Comparison of ENCODE assay signal across 8 mouse cellular contexts in genomic region chr11:67051676-67052320, GRCm38 (mm10). TPM values are rescaled to one million over a fixed set of nuclear protein-coding genes. Genes with fewer than 3 reads are reported as not detected.
DNase-seq lines count a peak whose midpoint lies in the region; ATAC-seq lines count a peak whose summit lies in the region.

No protein-coding gene starts in this region.

- no peak for ATAC-seq in heart, embryonic 11.5 days (replicated peaks; ENCODE audit: insufficient number of reproducible peaks, low FRiP score, low TSS enrichment)
- peak; percentile 57 for ATAC-seq in liver, embryonic 15.5 days (ENCODE audit: insufficient read depth)
- no peak for ATAC-seq in granulocyte monocyte progenitor cell, adult 5-6 weeks (replicated peaks; ENCODE audit: poor library complexity, severe bottlenecking)

- 0 out of 2 replicates have a peak overlapping the region, but pooled peaks have one; percentile 57 for H3K27ac ChIP-seq in heart, embryonic 11.5 days (ENCODE audit: low read depth, low read length)
- H3K27ac ChIP-seq in hindbrain, embryonic 10.5 days, result peak overlapping the region; percentile 91
- peak overlapping the region; percentile 84 for H3K27ac ChIP-seq in liver, embryonic 15.5 days (replicated peaks)

- peak overlapping the region; percentile 83 for H3K9ac ChIP-seq in heart, embryonic 11.5 days (ENCODE audit: low read depth, low read length)
- peak overlapping the region; percentile 83 for H3K9ac ChIP-seq in liver, embryonic 15.5 days

- H3K4me2 ChIP-seq in heart, embryonic 11.5 days, result peak overlapping the region; percentile 68
- H3K4me2 ChIP-seq in liver, embryonic 15.5 days, result peak overlapping the region; percentile 89

- H3K36me3 ChIP-seq in heart, embryonic 11.5 days (ENCODE audit: control insufficient read depth, insufficient read depth, low read length), result peaks cover 10% of the 10 kb centered on the region; the same call in 1 of the 2 replicates
- peaks cover 34% of the 10 kb centered on the region for H3K36me3 ChIP-seq in hindbrain, embryonic 10.5 days
- H3K36me3 ChIP-seq in liver, embryonic 15.5 days (replicated peaks), result peaks cover 18% of the 10 kb centered on the region

- H3K27me3 ChIP-seq in heart, embryonic 11.5 days (ENCODE audit: control insufficient read depth, insufficient read depth, low read length), result no peaks in the 10 kb centered on the region
- no peaks in the 10 kb centered on the region for H3K27me3 ChIP-seq in hindbrain, embryonic 10.5 days (ENCODE audit: insufficient read depth, poor library complexity, severe bottlenecking)
- H3K27me3 ChIP-seq in liver, embryonic 15.5 days, result no peaks in the 10 kb centered on the region

- peaks cover 8% of the 10 kb centered on the region; the same call in 1 of the 2 replicates for H3K4me1 ChIP-seq in heart, embryonic 11.5 days (ENCODE audit: control insufficient read depth, insufficient read depth, low read length)
- H3K4me1 ChIP-seq in hindbrain, embryonic 10.5 days (replicated peaks), result peaks cover 20% of the 10 kb centered on the region
- H3K4me1 ChIP-seq in liver, embryonic 15.5 days (replicated peaks), result peaks cover 28% of the 10 kb centered on the region

- peak overlapping the region; percentile 93 for H3K4me3 ChIP-seq in heart, embryonic 11.5 days (ENCODE audit: low read depth, low read length)
- H3K4me3 ChIP-seq in hindbrain, embryonic 10.5 days, result peak overlapping the region; percentile 87
- peak overlapping the region; percentile 88 for H3K4me3 ChIP-seq in liver, embryonic 15.5 days (replicated peaks)

- H3K9me3 ChIP-seq in heart, embryonic 11.5 days (replicated peaks; ENCODE audit: control insufficient read depth, low read length), result no peaks in the 10 kb centered on the region
- H3K9me3 ChIP-seq in hindbrain, embryonic 10.5 days, result no peaks in the 10 kb centered on the region
- no peaks in the 10 kb centered on the region for H3K9me3 ChIP-seq in liver, embryonic 15.5 days (replicated peaks)

- 10% methylated on average over 16 of the region's 16 CpGs for WGBS in heart, embryonic 11.5 days (ENCODE audit: insufficient replicate concordance)
- 11% methylated on average over 16 of the region's 16 CpGs for WGBS in hindbrain, embryonic 10.5 days
- WGBS in liver, embryonic 15.5 days (ENCODE audit: insufficient replicate concordance), result 13% methylated on average over 16 of the region's 16 CpGs

- no peak for DNase-seq in heart, adult 9 months (ENCODE audit: low spot score in 2 of 2)
- peak; percentile 19 for DNase-seq in MN1 (ENCODE audit: low spot score)
- DNase-seq in hindbrain, embryonic 10.5 days (ENCODE audit: low spot score), result no peak
- DNase-seq in cerebellum, adult 11 months, result no peak
- DNase-seq in right cerebral cortex, postnatal 25 days, result no peak

RNA-seq across cellular contexts. Expression of gene Adprm, which starts 0.6 kb away (rescaled TPM):
- 18.9 and 21.2 TPM in 2 replicates for polyA plus RNA-seq in heart, embryonic 11.5 days (2014; fragmentation: Nextera tagmentation; extraction: Ambion mirVana)
- 28.3 and 30.4 TPM in 2 replicates for polyA plus RNA-seq in hindbrain, embryonic 10.5 days (2016; fragmentation: Nextera tagmentation; extraction: Ambion mirVana)
- 9.9 and 10.3 TPM in 2 replicates for polyA plus RNA-seq in liver, embryonic 15.5 days (2015; fragmentation: Nextera tagmentation; extraction: Ambion mirVana)
- total RNA-seq in granulocyte monocyte progenitor cell, adult 5-6 weeks (2014; fragmentation: Nextera tagmentation), result 30.6 and 43.1 TPM in 2 replicates
- 28.5 and 35.8 TPM in 2 replicates for total RNA-seq in granulocyte monocyte progenitor cell, adult 5-6 weeks (2017)

RNA-seq across cellular contexts. Expression of gene Sco1, which starts 0.7 kb away (rescaled TPM):
- polyA plus RNA-seq in heart, embryonic 11.5 days (2014; fragmentation: Nextera tagmentation; extraction: Ambion mirVana), result 24.2 and 24.9 TPM in 2 replicates
- 18.0 and 22.3 TPM in 2 replicates for polyA plus RNA-seq in hindbrain, embryonic 10.5 days (2016; fragmentation: Nextera tagmentation; extraction: Ambion mirVana)
- polyA plus RNA-seq in liver, embryonic 15.5 days (2015; fragmentation: Nextera tagmentation; extraction: Ambion mirVana), result 5.9 and 6.7 TPM in 2 replicates
- total RNA-seq in granulocyte monocyte progenitor cell, adult 5-6 weeks (2014; fragmentation: Nextera tagmentation), result 13.3 and 16.2 TPM in 2 replicates
- 34.2 and 37.8 TPM in 2 replicates for total RNA-seq in granulocyte monocyte progenitor cell, adult 5-6 weeks (2017)

RNA-seq across cellular contexts. Expression of gene Myh3, which starts 26.3 kb away (rescaled TPM):
- polyA plus RNA-seq in heart, embryonic 11.5 days (2014; fragmentation: Nextera tagmentation; extraction: Ambion mirVana), result 0.44 and 0.56 TPM in 2 replicates
- 0.49 and 0.69 TPM in 2 replicates for polyA plus RNA-seq in hindbrain, embryonic 10.5 days (2016; fragmentation: Nextera tagmentation; extraction: Ambion mirVana)
- 5.0 and 7.3 TPM in 2 replicates for polyA plus RNA-seq in liver, embryonic 15.5 days (2015; fragmentation: Nextera tagmentation; extraction: Ambion mirVana)
- not detected in 2 replicates for total RNA-seq in granulocyte monocyte progenitor cell, adult 5-6 weeks (2014; fragmentation: Nextera tagmentation)
- total RNA-seq in granulocyte monocyte progenitor cell, adult 5-6 weeks (2017), result not detected in 2 replicates

RNA-seq across cellular contexts. Expression of gene Tmem220, which starts 26.8 kb away (rescaled TPM):
- 0.87 and 2.1 TPM in 2 replicates for polyA plus RNA-seq in heart, embryonic 11.5 days (2014; fragmentation: Nextera tagmentation; extraction: Ambion mirVana)
- 0.43 and 1.5 TPM in 2 replicates for polyA plus RNA-seq in hindbrain, embryonic 10.5 days (2016; fragmentation: Nextera tagmentation; extraction: Ambion mirVana)
- polyA plus RNA-seq in liver, embryonic 15.5 days (2015; fragmentation: Nextera tagmentation; extraction: Ambion mirVana), result 2.5 TPM in 2 replicates
- 1.5 and 2.1 TPM in 2 replicates for total RNA-seq in granulocyte monocyte progenitor cell, adult 5-6 weeks (2014; fragmentation: Nextera tagmentation)
- 1.9 and 2.4 TPM in 2 replicates for total RNA-seq in granulocyte monocyte progenitor cell, adult 5-6 weeks (2017)
